Mouse (Mus musculus) intestine, postnatal 0 days (tissue): ENCODE data around the gene Epp13. TPM values are rescaled to one million over a fixed set of nuclear protein-coding genes. Genes with fewer than 3 reads are reported as not detected.
"Not testable (repeated sequence)": the region's sequence is repeated elsewhere in the genome, so short reads cannot be mapped to it uniquely, and the experiment has no call there.

Experiments used
- ATAC-seq: fragments of 200-750 bp; cut with Nextera tagmentation; 2 replicates; pipeline ENCODE4 v1.8.0; 2017; ENCODE audit warnings: mild to moderate bottlenecking, moderate TSS enrichment, moderate library complexity
- H3K27ac ChIP-seq: fragments of 300-500 bp; sonication (generic); 2 replicates; pipeline ENCODE4 v1.5.1; 2014; ENCODE audit warnings: mild to moderate bottlenecking, low read depth, low read length, moderate library complexity
- H3K27me3 ChIP-seq: fragments of 300-500 bp; sonication (generic); replicated peaks from 2 replicates; pipeline ENCODE4 v1.6.1; 2014; ENCODE audit warnings: low read length, mixed read lengths; ENCODE audit not compliant: control insufficient read depth, insufficient read depth
- H3K36me3 ChIP-seq: fragments of 300-500 bp; sonication (generic); 2 replicates; pipeline ENCODE4 v1.6.1; 2014; ENCODE audit warnings: mild to moderate bottlenecking, moderate library complexity; ENCODE audit not compliant: control insufficient read depth, insufficient read depth
- H3K4me1 ChIP-seq: fragments of 300-500 bp; sonication (generic); replicated peaks from 2 replicates; pipeline ENCODE4 v1.6.1; 2014; ENCODE audit warnings: antibody characterized with exemption, low read length, mixed read lengths; ENCODE audit not compliant: control insufficient read depth, insufficient read depth
- H3K4me2 ChIP-seq: fragments of 300-500 bp; sonication (generic); replicated peaks from 2 replicates; pipeline ENCODE4 v1.6.1; 2014; ENCODE audit warnings: low read depth, mild to moderate bottlenecking, moderate library complexity
- H3K4me3 ChIP-seq: fragments of 300-500 bp; sonication (generic); 2 replicates; pipeline ENCODE4 v1.5.1; 2014; ENCODE audit warnings: low read depth, low read length
- H3K9ac ChIP-seq: fragments of 300-500 bp; sonication (generic); 2 replicates; pipeline ENCODE4 v1.6.1; 2014; ENCODE audit warnings: mild to moderate bottlenecking, low read depth, low read length
- H3K9me3 ChIP-seq: fragments of 300-500 bp; sonication (generic); 2 replicates; pipeline ENCODE4 v1.6.1; 2016; ENCODE audit warnings: mixed run types; ENCODE audit not compliant: control insufficient read depth
- CTCF ChIP-seq: sonication (generic); IDR thresholded peaks from 2 replicates; pipeline ENCODE4 v1.5.1; 2016; ENCODE audit warnings: low read depth, mild to moderate bottlenecking, control low read depth, antibody characterized with exemption, moderate library complexity
- WGBS: fragments of 180-500 bp; shearing (Covaris S2); extraction: QIAGEN DNeasy Blood & Tissue Kit; methylation state at CpG from one replicate; pipeline ENCODE4 v1.1.7; 2014; 5-methylcytosine and 5-hydroxymethylcytosine counted together
- polyA plus RNA-seq: library from polyadenylated mRNA; unstranded; fragments of >200 nt; fragmentation: Nextera tagmentation; extraction: Ambion mirVana; gene quantifications from 2 replicates; pipeline ENCODE4 v1.2.1, GENCODE M21; 2015

The Epp13 gene
- polyA plus RNA-seq = not detected in 2 replicates

GRCm38 (mm10) chr7:6252410-6252809 lies at the start of gene Epp13:
TSS of gene Epp13 (plus strand) at chr7:6252710.
- WGBS = 75% methylated on average over 6 of the region's 6 CpGs

GRCm38 (mm10) chr7:6204200-6204599 lies 48.3 kb upstream of the Epp13 start:
- no peak for TF ChIP-seq CTCF
- Histone ChIP-seq H3K4me1 (no peaks in the 10 kb centered on the region), H3K27me3 (no peaks in the 10 kb centered on the region), H3K4me2 (no peak overlapping the region), H3K27ac (no peak overlapping the region), H3K9me3 (no peaks in the 10 kb centered on the region), H3K36me3 (no peaks in the 10 kb centered on the region), H3K4me3 (no peak overlapping the region), H3K9ac (no peak overlapping the region)
- no peak for ATAC-seq
- 82% methylated on average over 3 of the region's 3 CpGs for WGBS

More at GRCm38 (mm10) chr7:6252410-6252809, at the start of gene Epp13:
- H3K9me3 ChIP-seq = no peaks in the 10 kb centered on the region
- no peak within 1 kb of the TSS for H3K27ac ChIP-seq
- no peaks in the 10 kb centered on the region for H3K27me3 ChIP-seq
- no peak within 1 kb of the TSS for H3K4me3 ChIP-seq
- H3K4me1 ChIP-seq = no peaks in the 10 kb centered on the region
- no peak for TF ChIP-seq CTCF
- no peak for ATAC-seq
- H3K36me3 ChIP-seq = no peaks in the 10 kb centered on the region
- H3K4me2 ChIP-seq = no peak within 1 kb of the TSS
- no peak within 1 kb of the TSS for H3K9ac ChIP-seq

DNA sequence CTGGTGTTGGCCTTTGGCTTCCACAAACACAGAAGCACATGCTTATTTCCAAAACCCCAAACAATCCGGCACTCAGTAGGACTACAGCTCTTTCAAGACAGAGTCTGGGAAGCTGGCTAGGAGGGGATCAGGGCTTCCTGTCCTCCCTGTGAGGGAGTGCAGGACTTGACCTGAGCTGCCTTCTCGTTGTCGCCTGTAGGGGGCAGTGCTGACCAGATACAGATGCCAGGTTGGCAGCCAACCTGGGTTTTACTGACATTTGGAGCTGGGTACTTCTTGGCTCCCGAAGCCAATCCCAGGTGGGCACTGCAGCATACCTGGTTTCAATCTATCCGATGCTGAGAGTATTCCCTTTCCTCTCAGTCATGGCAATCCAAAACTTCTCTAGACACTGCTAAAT lies 39.4 kb upstream of the Epp13 start:
- Histone ChIP-seq H3K36me3 (no peaks in the 10 kb centered on the region), H3K9me3 (no peaks in the 10 kb centered on the region), H3K27me3 (no peaks in the 10 kb centered on the region), H3K27ac (no peak overlapping the region), H3K4me1 (no peaks in the 10 kb centered on the region), H3K9ac (no peak overlapping the region), H3K4me3 (no peak overlapping the region), H3K4me2 (no peak overlapping the region)
- no peak for ATAC-seq
- peak; percentile 46 for TF ChIP-seq CTCF
- 47% methylated on average over 5 of the region's 5 CpGs for WGBS

DNA sequence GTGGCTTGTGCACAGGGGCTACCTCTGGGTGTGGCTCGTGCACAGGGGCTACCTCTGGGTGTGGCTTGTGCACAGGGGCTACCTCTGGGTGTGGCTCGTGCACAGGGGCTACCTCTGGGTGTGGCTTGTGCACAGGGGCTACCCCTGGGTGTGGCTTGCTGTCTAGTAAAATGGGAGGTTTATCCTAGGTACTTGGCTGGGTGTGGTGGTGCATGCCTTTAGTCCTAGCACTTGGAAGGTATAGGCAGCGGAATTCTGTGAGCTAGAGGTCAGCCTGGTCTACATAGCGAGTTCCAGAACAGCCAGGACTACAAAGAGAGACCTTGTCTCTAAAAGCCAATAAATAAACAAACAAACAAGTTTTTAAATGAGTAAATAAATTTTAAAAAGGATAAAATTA lies 37.8 kb upstream of the Epp13 start:
- H3K27me3 ChIP-seq, H3K9ac ChIP-seq, ATAC-seq, H3K27ac ChIP-seq, H3K4me1 ChIP-seq, H3K4me3 ChIP-seq, H3K36me3 ChIP-seq, H3K9me3 ChIP-seq, H3K4me2 ChIP-seq: not testable (repeated sequence)
- 68% methylated on average over 3 of the region's 4 CpGs for WGBS

- Histone ChIP-seq H3K36me3 (no peaks in the 10 kb centered on the region), H3K4me2 (no peak overlapping the region), H3K9ac (no peak overlapping the region), H3K4me1 (no peaks in the 10 kb centered on the region), H3K27ac (no peak overlapping the region), H3K9me3 (no peaks in the 10 kb centered on the region), H3K27me3 (no peaks in the 10 kb centered on the region), H3K4me3 (no peak overlapping the region)
- TF ChIP-seq CTCF = no peak
- WGBS = 47% methylated on average over 3 of the region's 3 CpGs
- no peak for ATAC-seq
Measured at GRCm38 (mm10) chr7:6220147-6220546, 32.4 kb upstream of the Epp13 start.

- Histone ChIP-seq H3K27ac (no peak within 1 kb of the TSS), H3K9me3 (no peaks in the 10 kb centered on the region), H3K4me3 (no peak within 1 kb of the TSS), H3K9ac (no peak within 1 kb of the TSS), H3K27me3 (no peaks in the 10 kb centered on the region), H3K4me2 (no peak within 1 kb of the TSS), H3K4me1 (no peaks in the 10 kb centered on the region), H3K36me3 (no peaks in the 10 kb centered on the region)
- TF ChIP-seq CTCF = no peak
- ATAC-seq = no peak
- WGBS = 89% methylated on average over 12 of the region's 12 CpGs
Measured at GRCm38 (mm10) chr7:6221978-6222377, 30.5 kb upstream of the Epp13 start, which contains the start of gene Zscan5b. TSS of gene Zscan5b (plus strand) at chr7:6222278.

GRCm38 (mm10) chr7:6228491-6228890 lies 24.0 kb upstream of the Epp13 start:
- WGBS = 54% methylated on average over 8 of the region's 8 CpGs
- H3K9me3 ChIP-seq, H3K4me1 ChIP-seq, H3K27ac ChIP-seq, ATAC-seq, H3K36me3 ChIP-seq, H3K4me2 ChIP-seq, H3K4me3 ChIP-seq, H3K27me3 ChIP-seq, H3K9ac ChIP-seq: not testable (repeated sequence)
- peak; percentile 17 for TF ChIP-seq CTCF
